Comparison of ENCODE assay signal across 9 mouse cellular contexts in the genomic region with DNA sequence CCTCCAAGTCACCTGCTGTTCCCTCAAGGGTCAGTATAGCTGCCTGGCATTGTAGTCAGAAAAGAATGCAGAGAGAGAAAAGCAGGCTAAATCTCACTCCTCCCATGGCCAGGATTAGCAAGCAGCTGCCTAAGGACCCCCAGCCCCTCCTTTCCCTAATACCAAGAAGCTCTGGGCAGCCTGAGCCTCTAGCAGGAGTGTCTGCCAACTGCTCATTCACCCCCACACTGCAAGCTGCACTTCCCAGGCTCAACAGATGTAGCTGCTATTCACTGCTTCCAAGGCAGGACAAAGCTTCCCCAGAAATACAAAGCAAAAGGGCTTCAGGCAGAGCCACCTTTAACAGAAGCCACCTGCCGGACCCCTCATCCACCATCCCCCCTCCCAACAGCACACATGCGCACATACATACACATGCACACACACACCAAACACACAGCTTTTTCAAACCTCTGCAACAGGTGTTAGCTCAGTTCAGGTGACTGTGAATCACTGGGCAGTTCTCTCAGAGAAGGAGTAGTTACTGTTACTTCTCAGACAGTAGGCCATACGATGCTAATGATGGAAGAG. TPM values are rescaled to one million over a fixed set of nuclear protein-coding genes. Genes with fewer than 3 reads are reported as not detected.
DNase-seq lines count a peak whose midpoint lies in the region; ATAC-seq and TF ChIP-seq lines count a peak whose summit lies in the region.
"Had no signal": no experiment of that assay in that cellular context is flagged by ENCODE, and none has a peak within 500 bp of the region (broad histone marks: within the 10 kb centered on the region; RNA-seq: fewer than 3 reads in every experiment).

No protein-coding gene starts in this region.

- no peaks in the 10 kb centered on the region for H3K27me3 ChIP-seq in neural tube, embryonic 15.5 days (replicated peaks)

- no peak overlapping the region for H3K4me2 ChIP-seq in neural tube, embryonic 15.5 days

- no peaks in the 10 kb centered on the region for H3K9me3 ChIP-seq in neural tube, embryonic 15.5 days (replicated peaks)

- peak; percentile 7; the same call in 1 of the 2 replicates for ATAC-seq in granulocyte monocyte progenitor cell, adult 5-6 weeks (replicated peaks; ENCODE audit: poor library complexity, severe bottlenecking)
- ATAC-seq in neural tube, embryonic 15.5 days (ENCODE audit: low FRiP score): peak; percentile 42; the same call in 1 of the 2 replicates

- no peak overlapping the region for H3K4me3 ChIP-seq in neural tube, embryonic 15.5 days (replicated peaks)

- no peak overlapping the region for H3K9ac ChIP-seq in neural tube, embryonic 15.5 days (replicated peaks)

- peaks cover 45% of the 10 kb centered on the region for H3K4me1 ChIP-seq in neural tube, embryonic 15.5 days

- WGBS in neural tube, embryonic 15.5 days: 17% methylated on average over 3 of the region's 3 CpGs

- peak; percentile 26 to 46 for DNase-seq in cerebellum, postnatal 25 days
- DNase-seq in cerebellum, postnatal 36 days: no peak
- peak; percentile 98 for DNase-seq in brain, embryonic 14.5 days (ENCODE audit: low read depth)
- peak; percentile 47 to 66 for DNase-seq in left cerebral cortex, adult 18-20 months (ENCODE audit: low spot score in 2 of 2)
- DNase-seq in spleen, adult 12 weeks (ENCODE audit: low spot score): no peak
- no peak for DNase-seq in cerebellum, adult 11-12 months

- TF ChIP-seq CTCF in brain, embryonic 14.5 days (IDR thresholded peaks at IDR 0.05; ENCODE audit: borderline replicate concordance, extremely low read depth, insufficient read depth, insufficient read length): no peak

- no peaks in the 10 kb centered on the region for H3K36me3 ChIP-seq in neural tube, embryonic 15.5 days

- peak overlapping the region; percentile 54 for H3K27ac ChIP-seq in neural tube, embryonic 15.5 days (replicated peaks)

- no peak for TF ChIP-seq POLR2A in brain, embryonic 14.5 days (IDR thresholded peaks at IDR 0.05; ENCODE audit: borderline replicate concordance, extremely low read depth, insufficient read depth, insufficient read length, poor library complexity, severe bottlenecking)

RNA-seq across cellular contexts. Expression of a gene that starts 18.8 kb away (rescaled TPM):
- 50.5 and 52.9 TPM in 2 replicates for polyA plus RNA-seq in brain, embryonic 14.5 days (2012; rRNA removed)
- total RNA-seq in granulocyte monocyte progenitor cell, adult 5-6 weeks (2014; fragmentation: Nextera tagmentation): 212 and 254 TPM in 2 replicates
- 209 and 233 TPM in 2 replicates for total RNA-seq in granulocyte monocyte progenitor cell, adult 5-6 weeks (2017)
- total RNA-seq in left cerebral cortex, adult 18-20 months (2021): 10 to 100 TPM; 35.8 to 37.2 TPM
- 15.0 and 19.9 TPM in 2 replicates for polyA plus RNA-seq in neural tube, embryonic 15.5 days (2015; fragmentation: Nextera tagmentation; extraction: Ambion mirVana)

RNA-seq across cellular contexts. Expression of a gene that starts 59.2 kb away (rescaled TPM):
- polyA plus RNA-seq in brain, embryonic 14.5 days (2012; rRNA removed): not detected in 2 replicates
- total RNA-seq in granulocyte monocyte progenitor cell, adult 5-6 weeks (2014; fragmentation: Nextera tagmentation): not detected in 2 replicates
- not detected in 2 replicates for total RNA-seq in granulocyte monocyte progenitor cell, adult 5-6 weeks (2017)
- total RNA-seq in left cerebral cortex, adult 18-20 months (2021): not detected
- polyA plus RNA-seq in neural tube, embryonic 15.5 days (2015; fragmentation: Nextera tagmentation; extraction: Ambion mirVana): 0.18 TPM in 1 of 2 replicates, not detected in the other
- polyA plus RNA-seq: cerebellum, adult 2 months had no signal

RNA-seq across cellular contexts. Expression of a gene that starts 59.3 kb away (rescaled TPM):
- 12.7 and 13.6 TPM in 2 replicates for polyA plus RNA-seq in brain, embryonic 14.5 days (2012; rRNA removed)
- 6.1 and 6.2 TPM in 2 replicates for total RNA-seq in granulocyte monocyte progenitor cell, adult 5-6 weeks (2014; fragmentation: Nextera tagmentation)
- total RNA-seq in granulocyte monocyte progenitor cell, adult 5-6 weeks (2017): 4.1 and 6.3 TPM in 2 replicates
- 10 to 100 TPM; 14.9 to 16.7 TPM for total RNA-seq in left cerebral cortex, adult 18-20 months (2021)
- 10.3 and 14.0 TPM in 2 replicates for polyA plus RNA-seq in neural tube, embryonic 15.5 days (2015; fragmentation: Nextera tagmentation; extraction: Ambion mirVana)

Comparison
In these comparisons a context has a peak if more than half of its experiments do, and no peak if none do; other contexts are left out.
1. DNase-seq: peak in cerebellum, postnatal 25 days (2 of 2), brain, embryonic 14.5 days (single experiment) and left cerebral cortex, adult 18-20 months (2 of 2); none in cerebellum, postnatal 36 days (0 of 2), spleen, adult 12 weeks (single experiment) and cerebellum, adult 11-12 months (single experiment).
2. RNA of a gene that starts 18.8 kb away (total RNA-seq): 209 to 254 TPM in granulocyte monocyte progenitor cell, adult 5-6 weeks; 35.8 to 37.2 TPM in left cerebral cortex, adult 18-20 months; every median in the first group is over 4 times any median in the second.